Mouse (Mus musculus) left cerebral cortex, postnatal 14 days (tissue): ENCODE measurements around the gene Camk2b. TPM values are rescaled to one million over a fixed set of nuclear protein-coding genes. Genes with fewer than 3 reads are reported as not detected.
"Not testable (repeated sequence)": the region's sequence is repeated elsewhere in the genome, so short reads cannot be mapped to it uniquely, and the experiment has no call there.

ENCODE experiments used
- DNase-seq, 2 experiments: peaks; one replicate each; pipeline ENCODE4 v3.0.0; 2021 to 2022; ENCODE audit warnings: low spot score in 2 of 2, mixed read lengths in 1 of 2
- intact Hi-C: fragments of 180-260 bp; cut with DNase I; formaldehyde crosslinking; loops from one replicate; pipeline ENCODE4 v1.15.1; 2025
- total RNA-seq, 2 experiments: library from RNA; stranded (reverse); gene quantifications; 2 replicates each; pipeline ENCODE4 v1.2.3; 2021

Gene Camk2b
- total RNA-seq, 2 experiments from 2014 or later, result 771 to 777 TPM

DNA sequence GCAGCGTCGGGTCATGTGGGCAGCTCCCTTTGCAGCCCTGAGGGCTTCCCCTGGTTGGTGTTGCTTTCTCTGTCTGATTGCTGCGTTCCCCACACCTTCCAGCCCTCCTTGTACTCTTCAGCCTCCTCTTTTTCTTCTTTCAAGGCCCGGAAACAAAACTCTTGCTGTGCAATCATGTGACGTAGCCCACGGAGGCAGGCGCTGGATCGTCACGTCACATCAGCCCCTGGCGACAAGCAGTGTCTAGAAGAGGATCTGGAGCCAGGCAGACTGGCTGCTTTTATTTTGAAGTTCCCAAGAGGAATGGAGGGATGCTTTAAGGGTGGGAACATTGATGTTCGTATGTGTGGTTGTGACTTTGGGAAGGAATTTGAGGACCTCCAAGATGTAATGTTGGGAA, 100.3 kb downstream of the Camk2b start:
- peak in 1 of 2 experiments; percentile 51 for DNase-seq
- intact Hi-C loops, result no loop called here

DNA sequence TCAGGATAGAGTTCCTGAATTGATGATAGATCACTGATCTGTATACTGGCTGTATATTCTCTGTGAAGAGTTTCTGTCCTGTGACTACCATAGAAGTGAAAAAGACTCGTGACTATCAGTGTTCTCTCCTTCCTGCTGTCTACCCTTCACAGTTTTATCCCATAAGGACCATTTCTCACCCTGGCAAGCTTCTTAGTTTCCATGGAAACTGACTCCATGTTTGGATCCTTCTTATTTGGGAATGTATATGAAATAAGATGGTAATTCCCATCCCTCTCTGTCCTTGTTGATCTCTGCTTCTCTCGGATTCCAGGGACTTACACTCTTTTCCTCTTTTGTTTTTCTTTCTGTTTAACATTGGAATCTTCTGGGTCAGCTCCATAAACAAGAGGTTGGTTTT, 106.1 kb downstream of the Camk2b start:
- DNase-seq, result peak in 1 of 2 experiments; percentile 86
- intact Hi-C loops, result no loop called here

DNA sequence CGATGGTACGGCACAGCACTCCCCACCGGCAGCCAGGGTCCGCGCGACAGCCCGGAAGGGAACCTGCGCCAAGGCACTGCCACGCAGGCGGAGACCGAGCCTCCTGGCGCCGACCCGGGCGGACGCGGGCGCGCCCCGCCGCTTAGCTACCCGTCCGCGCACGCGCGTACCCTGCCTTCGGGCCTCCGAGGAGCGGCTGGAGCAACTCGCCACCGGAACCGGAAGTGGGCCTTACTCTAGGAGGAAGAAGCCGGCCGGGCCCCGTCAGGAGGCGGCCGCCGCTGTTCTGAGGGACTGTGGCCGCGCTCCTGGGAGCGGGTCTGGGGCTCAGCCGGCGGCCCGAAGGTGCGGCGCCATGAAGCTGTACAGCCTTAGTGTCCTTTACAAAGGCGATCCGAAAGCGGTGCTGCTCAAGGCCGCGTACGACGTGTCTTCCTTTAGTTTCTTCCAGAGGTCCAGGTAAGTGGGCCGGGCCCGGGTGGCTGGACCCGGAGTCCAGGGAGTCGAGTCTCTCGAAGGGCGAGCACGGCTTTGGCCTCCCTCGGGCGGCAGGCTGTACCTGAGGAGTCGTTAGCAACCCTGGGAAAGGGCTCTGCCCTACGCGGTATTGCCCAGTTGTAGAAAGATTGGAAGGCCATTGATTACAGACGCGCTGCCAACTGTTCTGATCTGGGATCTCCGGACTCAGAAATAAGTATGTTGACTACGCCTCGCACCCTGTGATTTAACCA, 110.5 kb downstream of the Camk2b start, which contains the start of gene Ykt6:
Ykt6 (plus strand) TSS at position 148 of the 731 bp plus-strand sequence.
- intact Hi-C loops, result loop anchor here (5.0 kb wide), 1 partner anchor 73 kb away; no protein-coding TSS in a partner anchor

DNA sequence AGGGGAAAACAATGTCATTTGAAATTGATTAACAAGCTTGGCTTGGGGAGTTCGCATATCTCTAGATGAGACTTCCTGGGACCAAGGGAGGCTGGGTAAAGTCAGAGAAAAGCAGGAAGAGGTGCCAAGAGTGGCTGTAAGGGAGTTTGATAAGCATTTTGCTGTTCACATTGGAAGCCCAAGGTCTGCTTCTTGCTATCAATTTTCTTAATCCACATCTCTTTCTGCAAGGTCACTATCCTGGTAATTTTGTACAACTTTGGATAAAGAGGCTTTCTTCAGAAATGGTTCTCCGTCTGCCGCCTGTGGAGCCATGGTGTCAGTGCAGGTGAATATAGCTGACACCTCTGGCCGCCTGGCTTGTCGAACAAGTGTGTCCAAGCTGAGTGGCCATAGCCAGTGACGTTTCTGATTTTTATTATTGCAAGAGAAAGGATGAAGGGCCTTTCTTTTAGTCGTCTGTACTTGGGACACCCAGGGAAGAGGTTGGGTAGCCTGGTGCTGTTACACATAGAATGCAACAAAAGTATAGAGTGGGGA, 111.1 kb downstream of the Camk2b start:
- peak in 1 of 2 experiments; percentile 56 for DNase-seq
- intact Hi-C loops, result loop anchor here (5.0 kb wide), 1 partner anchor 73 kb away; no protein-coding TSS in a partner anchor

More for the DNA sequence above, 110.5 kb downstream of the Camk2b start, which contains the start of gene Ykt6:
- DNase-seq, result peak; percentile 91 to 95

DNA sequence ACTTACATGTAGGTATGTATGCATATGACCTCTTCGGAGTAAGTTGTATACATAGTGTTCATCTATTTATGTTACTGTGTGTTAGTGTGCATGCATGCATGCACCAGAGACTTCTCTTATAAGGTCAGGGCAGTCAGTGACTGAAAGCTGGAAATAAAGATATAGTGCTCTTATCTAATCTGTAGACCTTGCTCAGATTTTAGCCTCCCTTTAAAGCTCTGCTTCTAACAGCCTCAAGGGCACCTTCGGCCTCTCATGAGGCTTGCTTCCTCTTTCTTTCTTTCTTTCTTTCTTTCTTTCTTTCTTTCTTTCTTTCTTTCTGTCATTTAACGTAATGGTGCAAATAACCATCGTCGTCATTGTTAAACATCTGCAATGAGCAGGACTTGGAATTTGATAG, 111.7 kb downstream of the Camk2b start:
- intact Hi-C loops, result no loop called here
- DNase-seq, result no peak

DNA sequence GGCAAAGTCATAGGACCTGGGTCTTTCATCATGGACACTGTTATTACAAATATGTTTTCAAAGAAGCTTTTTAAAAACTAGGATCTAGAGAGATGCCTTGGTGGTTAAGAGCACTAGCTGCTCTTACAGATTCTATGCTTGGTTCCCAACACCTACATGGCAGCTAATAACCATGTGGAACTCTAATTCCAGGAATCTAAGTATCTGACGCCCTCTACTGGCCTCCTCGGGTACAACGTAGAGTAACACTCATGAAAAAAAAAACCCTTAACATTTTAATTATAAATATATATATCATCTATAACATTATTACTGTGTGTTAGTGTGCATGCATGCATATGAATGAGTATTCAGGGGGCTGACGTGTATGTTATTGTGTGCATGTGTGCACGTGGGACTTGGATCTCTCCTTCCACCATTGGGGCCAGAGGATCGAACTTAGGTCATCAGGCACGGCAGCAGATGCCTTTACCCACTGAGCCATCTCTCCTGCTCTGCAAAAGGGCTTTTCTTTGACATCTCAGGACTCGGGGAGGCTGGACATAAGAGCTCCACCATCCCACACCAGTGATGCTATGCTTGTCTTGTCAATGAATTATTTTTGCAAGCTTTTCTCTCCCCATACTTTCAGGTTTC, 112.9 kb downstream of the Camk2b start:
- no peak for DNase-seq
- intact Hi-C loops, result no loop called here

DNA sequence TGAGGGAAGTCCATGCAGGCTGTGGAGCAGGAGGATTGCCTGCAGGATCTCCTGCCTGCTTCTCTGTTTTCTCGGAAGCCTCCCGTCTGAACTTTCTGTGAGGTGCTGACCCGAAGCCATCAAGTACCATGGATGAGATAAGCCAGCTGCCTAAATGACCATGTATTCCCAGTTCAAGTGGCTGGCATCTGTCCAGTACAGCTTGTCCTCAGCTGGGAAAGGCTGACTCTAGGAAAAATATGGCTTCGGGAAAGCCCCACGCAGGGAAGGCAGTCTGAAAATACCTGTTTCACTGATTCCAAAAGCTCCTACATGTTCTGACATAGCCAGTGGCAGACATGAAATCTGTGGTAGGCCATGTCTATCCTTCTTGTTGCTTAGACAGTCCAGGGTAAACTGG, 113.7 kb downstream of the Camk2b start:
- no peak for DNase-seq
- intact Hi-C loops, result no loop called here

DNA sequence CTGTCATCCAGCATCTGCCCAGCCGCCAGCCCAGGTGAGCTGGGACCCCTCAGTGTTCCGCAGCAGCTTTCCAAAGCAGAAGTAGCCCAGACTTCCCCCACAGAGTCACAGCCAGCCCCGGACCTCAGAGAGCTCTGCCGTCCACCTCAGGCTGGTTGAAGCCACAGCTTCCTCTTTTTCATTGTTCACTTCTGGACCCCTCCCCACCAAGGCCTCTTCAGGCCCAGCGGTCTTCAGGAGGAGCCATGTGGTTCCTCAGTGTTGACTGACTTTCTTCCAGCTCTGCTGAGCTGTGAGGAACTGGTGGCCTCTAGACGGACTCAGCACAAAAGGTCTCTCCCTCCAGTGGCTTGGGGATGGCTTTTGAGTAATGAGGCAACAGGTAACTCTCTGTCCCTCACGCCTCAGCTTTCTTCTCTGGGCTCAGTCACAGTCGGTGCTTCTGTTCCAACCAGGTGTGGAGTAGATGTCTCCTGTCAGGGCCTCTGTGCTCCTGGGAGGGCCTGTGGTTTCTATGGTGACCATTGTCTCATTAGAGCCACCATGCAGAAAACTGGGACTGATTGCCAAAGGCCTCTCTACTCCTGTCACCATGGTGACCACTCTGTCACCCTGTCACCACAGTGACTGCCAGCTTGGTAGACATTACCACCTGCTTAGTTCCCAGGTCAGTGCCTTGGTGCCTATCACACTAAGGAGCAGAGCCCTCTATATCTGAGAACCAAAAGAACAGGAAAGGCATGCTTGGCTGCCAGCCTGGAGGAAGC, 116.4 kb downstream of the Camk2b start, which contains the start of gene Gck:
Gck (minus strand) TSS at position 496 of the 767 bp plus-strand sequence.
- DNase-seq, result no peak
- intact Hi-C loops, result no loop called here

DNA sequence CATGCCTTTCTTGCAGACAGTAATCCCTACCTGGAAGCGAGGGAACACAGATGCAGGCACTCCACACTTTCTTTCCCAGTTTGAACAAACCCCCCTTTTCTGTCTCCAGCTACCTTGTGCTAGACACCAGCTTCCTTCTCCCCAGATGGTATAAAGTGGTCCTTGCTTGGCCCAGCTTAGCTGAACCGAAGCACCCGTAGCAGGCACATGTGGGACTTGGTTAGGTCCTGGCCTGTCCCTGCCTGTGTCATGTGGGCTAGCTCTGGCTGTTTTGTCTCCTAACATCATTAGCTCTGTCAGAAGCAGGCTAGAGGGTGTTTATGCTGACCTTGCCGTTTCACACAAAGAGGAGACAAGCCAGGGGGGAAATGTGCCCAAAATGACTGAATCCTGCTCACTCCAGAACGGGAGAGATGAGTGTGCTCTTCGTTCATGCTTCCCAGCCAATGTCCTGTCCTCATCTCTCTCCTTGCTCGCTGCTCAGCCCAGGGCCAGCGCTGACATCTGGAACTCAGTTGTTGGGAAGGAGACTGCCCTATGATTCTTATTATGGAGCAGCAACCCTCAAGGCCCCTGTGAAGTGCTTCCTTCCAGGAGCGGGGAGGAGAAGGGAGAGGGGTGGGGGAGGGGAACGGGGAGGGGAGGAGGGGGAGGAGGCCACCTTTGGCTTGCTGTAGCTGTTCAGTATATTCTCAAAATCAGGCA, 117.5 kb downstream of the Camk2b start:
- DNase-seq, result no peak
- intact Hi-C loops, result no loop called here

DNA sequence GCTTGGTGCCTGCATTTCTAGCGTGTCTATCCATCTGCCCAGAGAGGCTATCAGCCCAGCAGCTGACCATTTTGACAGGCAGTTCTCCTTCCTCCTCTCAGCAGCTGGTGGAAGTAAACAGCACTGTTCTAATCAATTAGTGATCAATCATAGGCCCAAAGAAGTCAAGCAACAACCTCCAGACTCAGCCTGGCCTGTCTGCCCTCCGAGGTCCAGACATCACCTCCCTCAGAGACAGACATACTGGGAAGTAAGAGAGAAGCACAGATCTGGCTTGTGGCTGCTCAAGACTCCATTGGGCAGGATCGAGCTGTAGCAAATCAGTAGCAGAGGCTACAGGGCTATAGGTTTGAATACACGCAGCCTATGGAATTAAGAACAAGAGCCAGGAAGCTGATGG, 118.4 kb downstream of the Camk2b start:
- intact Hi-C loops, result no loop called here
- DNase-seq, result no peak

DNA sequence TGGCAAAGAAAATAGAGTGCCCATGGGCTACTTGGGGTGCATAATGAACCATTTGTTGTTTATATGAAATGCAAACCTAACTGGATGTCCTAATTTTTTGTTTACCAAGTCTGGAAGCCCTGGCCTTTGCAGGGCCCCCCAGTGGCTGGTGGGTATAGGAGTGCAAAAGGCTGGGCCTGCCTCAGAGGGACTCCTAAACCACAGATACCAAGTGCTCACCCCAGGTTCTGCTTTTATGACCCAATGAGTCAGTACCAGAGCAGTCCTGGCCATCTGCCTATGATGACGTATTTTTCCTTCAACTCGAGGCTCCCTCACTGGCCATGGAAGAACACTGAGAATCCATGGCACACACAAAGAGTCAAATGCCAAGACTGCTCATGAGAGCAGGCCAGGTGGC, 121.1 kb downstream of the Camk2b start:
- intact Hi-C loops, result no loop called here
- DNase-seq, result no peak

DNA sequence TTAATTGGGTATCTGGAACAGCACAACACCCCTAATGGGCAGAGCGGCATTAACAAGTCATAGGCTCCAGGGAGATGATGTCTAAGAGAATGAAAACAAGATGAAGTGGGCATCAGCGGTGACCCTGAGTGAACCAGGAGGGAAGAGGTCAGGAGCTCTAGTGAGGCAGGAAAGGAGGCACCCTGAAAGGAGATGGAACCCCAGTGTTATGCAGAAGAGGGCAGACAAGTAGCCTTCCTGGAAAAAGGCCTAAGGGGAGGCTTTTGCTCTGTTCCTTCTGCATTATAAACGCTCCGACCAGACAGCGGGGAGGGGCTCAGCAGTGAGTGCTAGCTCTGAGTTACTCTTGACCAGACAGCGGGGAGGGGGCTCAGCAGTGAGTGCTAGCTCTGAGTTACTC, 123.2 kb downstream of the Camk2b start:
- no peak for DNase-seq
- intact Hi-C loops, result no loop called here

DNA sequence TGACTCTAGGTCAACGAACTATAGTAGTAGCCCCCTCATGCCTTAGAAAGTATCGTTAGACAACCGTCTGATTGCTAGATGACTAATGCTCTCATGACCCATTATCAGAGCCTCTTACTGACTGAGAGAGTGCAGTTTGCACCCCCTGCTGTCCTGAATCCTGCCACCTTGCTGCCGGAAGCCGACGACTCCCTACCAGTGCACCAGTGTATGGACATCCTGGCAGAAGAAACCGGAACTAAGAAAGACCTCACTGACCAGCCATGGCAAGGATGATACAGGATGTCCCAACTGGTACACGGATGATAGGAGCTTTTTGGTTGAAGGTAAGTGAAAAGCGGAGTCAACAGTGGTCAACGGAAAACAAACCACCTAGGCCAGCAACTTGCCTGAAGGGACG, 131.6 kb downstream of the Camk2b start:
- intact Hi-C loops, DNase-seq: not testable (repeated sequence)

DNA sequence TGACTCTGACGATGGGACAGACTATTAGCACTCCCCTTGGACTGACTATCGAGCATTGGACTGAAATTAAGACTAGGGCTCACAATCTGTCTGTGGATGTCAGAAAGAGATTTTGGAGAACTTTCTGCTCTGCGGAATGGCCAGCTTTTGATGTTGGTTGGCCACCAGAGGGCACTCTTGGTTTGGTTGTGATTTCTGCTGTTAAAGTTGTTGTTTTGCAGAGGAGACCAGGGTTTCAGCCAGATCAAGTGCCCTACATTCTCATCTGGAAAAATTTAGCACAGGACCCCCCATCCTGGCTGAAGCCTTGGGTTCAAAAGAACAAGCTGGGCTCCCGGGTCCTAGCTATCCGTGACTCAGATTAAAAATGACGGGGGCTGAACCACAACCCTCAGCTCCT, 134.2 kb downstream of the Camk2b start:
- DNase-seq, intact Hi-C loops: not testable (repeated sequence)

DNA sequence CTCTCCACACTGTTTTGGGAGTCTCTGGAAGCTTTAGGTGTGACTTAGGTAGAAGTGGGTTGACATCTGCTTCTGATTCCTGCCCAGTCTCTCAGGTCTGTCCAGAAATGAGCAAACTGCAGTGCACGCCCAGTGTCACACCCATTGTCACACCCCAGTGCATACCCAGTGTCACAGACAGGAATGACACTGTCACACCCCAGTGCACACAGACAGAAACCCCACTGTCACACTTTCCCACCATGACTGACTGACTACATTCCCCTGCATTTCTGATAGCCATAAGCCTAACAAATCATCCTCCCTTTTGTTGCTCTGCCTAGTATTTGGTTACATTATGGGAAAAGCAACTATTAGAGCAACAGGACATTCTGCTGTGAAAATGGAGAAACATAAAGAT, 135.6 kb downstream of the Camk2b start:
- intact Hi-C loops, result no loop called here
- DNase-seq, result no peak

DNA sequence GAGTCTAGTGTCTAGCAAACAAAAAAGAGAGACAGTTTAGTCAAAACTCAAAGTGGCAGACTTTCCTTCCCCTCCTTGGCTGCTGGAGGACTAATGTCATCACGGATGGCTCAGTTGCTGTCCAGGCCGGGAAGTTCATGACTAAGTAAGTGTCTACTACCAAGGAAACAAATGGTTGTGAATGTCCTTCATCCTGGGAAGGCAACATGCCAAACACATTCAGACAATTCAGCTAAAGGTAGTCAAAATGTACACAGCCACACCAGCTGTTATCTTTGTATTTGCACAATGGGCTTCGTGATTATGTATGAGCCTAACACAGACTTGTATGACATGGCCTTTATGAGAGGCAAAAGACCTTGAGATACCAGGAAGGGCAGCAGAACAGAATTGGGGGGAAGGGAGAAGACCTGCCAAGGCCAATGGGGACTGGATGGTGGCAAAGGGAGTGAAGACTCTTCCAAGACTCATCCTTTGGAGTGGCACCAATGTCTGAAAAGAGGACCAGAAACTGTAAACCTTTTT, 139.4 kb downstream of the Camk2b start:
- intact Hi-C loops, result no loop called here
- DNase-seq, result no peak

DNA sequence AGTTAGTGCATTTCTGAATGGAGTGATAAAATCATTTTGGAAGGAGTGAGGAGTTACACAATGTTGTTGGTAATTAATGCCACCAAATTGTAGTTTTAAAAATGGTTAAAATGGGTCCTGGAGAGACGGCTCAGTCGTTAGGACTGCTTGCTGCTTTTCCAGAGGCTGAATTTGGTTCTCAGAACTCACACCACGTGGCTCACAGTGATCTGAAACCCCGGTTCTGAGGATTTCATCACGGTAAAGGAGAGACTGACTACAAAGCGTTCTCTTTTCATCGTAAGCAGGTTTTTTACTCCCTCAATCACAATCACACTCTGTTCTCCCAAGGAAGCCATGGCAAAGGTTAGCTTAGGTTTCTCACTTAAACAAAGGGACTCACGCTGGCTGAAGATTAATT, 141.5 kb downstream of the Camk2b start:
- intact Hi-C loops, result no loop called here
- DNase-seq, result no peak

DNA sequence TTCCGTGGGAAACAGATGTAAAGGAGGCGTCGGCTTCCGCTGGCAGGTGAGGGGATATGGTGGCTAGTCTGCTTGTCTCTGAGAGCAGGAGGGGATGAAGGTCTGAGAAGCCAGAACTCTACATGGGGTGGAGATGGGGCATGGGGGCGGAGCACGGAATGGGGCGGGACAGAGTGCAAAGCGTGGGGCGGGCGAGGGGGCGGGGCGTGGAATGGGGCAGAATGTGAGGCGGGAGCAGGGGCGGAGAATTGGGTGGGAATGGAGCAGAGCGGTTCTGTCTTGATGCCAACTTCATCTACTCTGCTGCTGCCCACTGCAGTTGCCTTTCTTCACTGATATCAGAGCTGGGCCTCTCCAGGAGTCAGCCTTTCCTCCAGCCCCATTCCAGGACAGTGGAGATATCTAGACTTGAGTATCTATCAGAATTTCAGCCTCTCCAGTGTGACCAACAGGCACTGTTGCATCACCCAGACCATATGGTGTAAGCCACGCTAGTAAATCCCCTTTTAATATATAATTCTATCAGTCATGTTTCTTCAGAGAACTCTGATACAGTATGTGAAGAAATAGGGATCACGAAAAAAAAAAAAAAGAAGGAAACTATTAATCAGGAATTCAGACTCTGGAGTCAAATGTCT, 145.7 kb downstream of the Camk2b start:
- no peak for DNase-seq
- intact Hi-C loops, result no loop called here
